Mouse (Mus musculus): ENCODE measurements around the gene Gm49384. TPM values are rescaled to one million over a fixed set of nuclear protein-coding genes. Genes with fewer than 3 reads are reported as not detected.

The Gm49384 gene
- polyA plus RNA-seq, 1 experiment from 2014 or later, result 20.8 TPM

- WGBS, result 92% methylated on average over 18 of the region's 18 CpGs
- H3K27me3 ChIP-seq (ENCODE audit: control insufficient read depth, insufficient read depth, low read length), result no peaks in the 10 kb centered on the region
- H3K9me3 ChIP-seq (replicated peaks; ENCODE audit: control insufficient read depth, low read length), result no peaks in the 10 kb centered on the region
- H3K4me2 ChIP-seq (ENCODE audit: low read depth, low read length), result no peak overlapping the region
- ATAC-seq (ENCODE audit: insufficient read depth, low FRiP score), result no peak
- peaks cover 8% of the 10 kb centered on the region; the same call in 1 of the 2 replicates for H3K36me3 ChIP-seq (ENCODE audit: control insufficient read depth, insufficient read depth, low read length)
- H3K9ac ChIP-seq (ENCODE audit: low read length), result no peak overlapping the region
- H3K4me3 ChIP-seq (replicated peaks; ENCODE audit: low read length), result no peak overlapping the region
- no peak overlapping the region for H3K27ac ChIP-seq (ENCODE audit: low read length)
- no peaks in the 10 kb centered on the region for H3K4me1 ChIP-seq (ENCODE audit: control insufficient read depth, insufficient read depth, low read length)
Observed at GRCm38 (mm10) chr12:69210056-69210979, 6.3 kb upstream of the Gm49384 start.

- WGBS, result 89% methylated on average over 2 of the region's 2 CpGs
- no peak for ATAC-seq (ENCODE audit: insufficient read depth, low FRiP score)
- H3K36me3 ChIP-seq (ENCODE audit: control insufficient read depth, insufficient read depth, low read length), result peaks cover 8% of the 10 kb centered on the region; the same call in 1 of the 2 replicates
- H3K4me2 ChIP-seq (ENCODE audit: low read depth, low read length), result no peak overlapping the region
- no peaks in the 10 kb centered on the region for H3K4me1 ChIP-seq (ENCODE audit: control insufficient read depth, insufficient read depth, low read length)
- H3K27me3 ChIP-seq (ENCODE audit: control insufficient read depth, insufficient read depth, low read length), result no peaks in the 10 kb centered on the region
- no peak overlapping the region for H3K27ac ChIP-seq (ENCODE audit: low read length)
- H3K9ac ChIP-seq (ENCODE audit: low read length), result no peak overlapping the region
- no peaks in the 10 kb centered on the region for H3K9me3 ChIP-seq (replicated peaks; ENCODE audit: control insufficient read depth, low read length)
- H3K4me3 ChIP-seq (replicated peaks; ENCODE audit: low read length), result no peak overlapping the region
Observed at GRCm38 (mm10) chr12:69208520-69208919, 4.5 kb upstream of the Gm49384 start.

GRCm38 (mm10) chr12:69207926-69208325 is 3.9 kb upstream of the Gm49384 start:
- no peak overlapping the region for H3K27ac ChIP-seq (ENCODE audit: low read length)
- H3K36me3 ChIP-seq (ENCODE audit: control insufficient read depth, insufficient read depth, low read length), result peaks cover 8% of the 10 kb centered on the region; the same call in 1 of the 2 replicates
- H3K4me3 ChIP-seq (replicated peaks; ENCODE audit: low read length), result no peak overlapping the region
- H3K9ac ChIP-seq (ENCODE audit: low read length), result no peak overlapping the region
- ATAC-seq (ENCODE audit: insufficient read depth, low FRiP score), result no peak
- WGBS, result 95% methylated on average over 7 of the region's 7 CpGs
- no peaks in the 10 kb centered on the region for H3K9me3 ChIP-seq (replicated peaks; ENCODE audit: control insufficient read depth, low read length)
- H3K27me3 ChIP-seq (ENCODE audit: control insufficient read depth, insufficient read depth, low read length), result no peaks in the 10 kb centered on the region
- no peak overlapping the region for H3K4me2 ChIP-seq (ENCODE audit: low read depth, low read length)
- H3K4me1 ChIP-seq (ENCODE audit: control insufficient read depth, insufficient read depth, low read length), result no peaks in the 10 kb centered on the region

GRCm38 (mm10) chr12:69207396-69207795 is 3.3 kb upstream of the Gm49384 start:
- H3K4me2 ChIP-seq (ENCODE audit: low read depth, low read length), result no peak overlapping the region
- no peak overlapping the region for H3K9ac ChIP-seq (ENCODE audit: low read length)
- H3K36me3 ChIP-seq (ENCODE audit: control insufficient read depth, insufficient read depth, low read length), result peaks cover 8% of the 10 kb centered on the region; the same call in 1 of the 2 replicates
- no peak overlapping the region for H3K27ac ChIP-seq (ENCODE audit: low read length)
- no peaks in the 10 kb centered on the region for H3K9me3 ChIP-seq (replicated peaks; ENCODE audit: control insufficient read depth, low read length)
- no peaks in the 10 kb centered on the region for H3K4me1 ChIP-seq (ENCODE audit: control insufficient read depth, insufficient read depth, low read length)
- ATAC-seq (ENCODE audit: insufficient read depth, low FRiP score), result no peak
- H3K27me3 ChIP-seq (ENCODE audit: control insufficient read depth, insufficient read depth, low read length), result no peaks in the 10 kb centered on the region
- 92% methylated on average over 8 of the region's 8 CpGs for WGBS
- no peak overlapping the region for H3K4me3 ChIP-seq (replicated peaks; ENCODE audit: low read length)

GRCm38 (mm10) chr12:69198985-69199384 is 5.1 kb downstream of the Gm49384 start:
- H3K9ac ChIP-seq (ENCODE audit: low read length), result no peak overlapping the region
- H3K9me3 ChIP-seq (replicated peaks; ENCODE audit: control insufficient read depth, low read length), result no peaks in the 10 kb centered on the region
- no peaks in the 10 kb centered on the region for H3K27me3 ChIP-seq (ENCODE audit: control insufficient read depth, insufficient read depth, low read length)
- H3K27ac ChIP-seq (ENCODE audit: low read length), result no peak overlapping the region; the same call in 1 of the 2 replicates
- H3K4me2 ChIP-seq (ENCODE audit: low read depth, low read length), result peak overlapping the region; percentile 97; the same call in 1 of the 2 replicates
- H3K36me3 ChIP-seq (ENCODE audit: control insufficient read depth, insufficient read depth, low read length), result no peaks in the 10 kb centered on the region
- peaks cover 19% of the 10 kb centered on the region for H3K4me1 ChIP-seq (ENCODE audit: control insufficient read depth, insufficient read depth, low read length)
- peak; percentile 47; the same call in 1 of the 2 replicates for ATAC-seq (ENCODE audit: insufficient read depth, low FRiP score)
- no peak overlapping the region for H3K4me3 ChIP-seq (replicated peaks; ENCODE audit: low read length)

- Histone ChIP-seq H3K36me3 (ENCODE audit: control insufficient read depth, insufficient read depth, low read length) (no peaks in the 10 kb centered on the region), H3K27me3 (ENCODE audit: control insufficient read depth, insufficient read depth, low read length) (no peaks in the 10 kb centered on the region), H3K4me1 (ENCODE audit: control insufficient read depth, insufficient read depth, low read length) (peaks cover 19% of the 10 kb centered on the region), H3K4me3 (replicated peaks; ENCODE audit: low read length) (peak within 1 kb of the TSS; percentile 99), H3K9me3 (replicated peaks; ENCODE audit: control insufficient read depth, low read length) (no peaks in the 10 kb centered on the region), H3K27ac (ENCODE audit: low read length) (peak within 1 kb of the TSS; percentile 89), H3K9ac (ENCODE audit: low read length) (peak within 1 kb of the TSS; percentile 94), H3K4me2 (ENCODE audit: low read depth, low read length) (peak within 1 kb of the TSS; percentile 97)
- WGBS, result 1% methylated on average over 18 of the region's 18 CpGs
- ATAC-seq (ENCODE audit: insufficient read depth, low FRiP score), result peak; percentile 19; the same call in 1 of the 2 replicates
Observed at GRCm38 (mm10) chr12:69198164-69198535, 5.9 kb downstream of the Gm49384 start, which contains the start of gene Dnaaf2. TSS of gene Dnaaf2 (minus strand) at chr12:69198429.

GRCm38 (mm10) chr12:69197378-69198163 is 6.5 kb downstream of the Gm49384 start:
- no peaks in the 10 kb centered on the region for H3K27me3 ChIP-seq (ENCODE audit: control insufficient read depth, insufficient read depth, low read length)
- under 1% methylated on average over 94 of the region's 94 CpGs for WGBS

GRCm38 (mm10) chr12:69196444-69197377 is 7.4 kb downstream of the Gm49384 start, which contains the start of gene Gm49383:
TSS of gene Gm49383 (minus strand) at chr12:69197104.
- Histone ChIP-seq H3K4me2 (ENCODE audit: low read depth, low read length) (peak within 1 kb of the TSS; percentile 97), H3K27ac (ENCODE audit: low read length) (peak within 1 kb of the TSS; percentile 89), H3K27me3 (ENCODE audit: control insufficient read depth, insufficient read depth, low read length) (no peaks in the 10 kb centered on the region), H3K9me3 (replicated peaks; ENCODE audit: control insufficient read depth, low read length) (no peaks in the 10 kb centered on the region), H3K9ac (ENCODE audit: low read length) (peak within 1 kb of the TSS; percentile 94), H3K4me1 (ENCODE audit: control insufficient read depth, insufficient read depth, low read length) (peaks cover 19% of the 10 kb centered on the region), H3K4me3 (replicated peaks; ENCODE audit: low read length) (peak within 1 kb of the TSS; percentile 99), H3K36me3 (ENCODE audit: control insufficient read depth, insufficient read depth, low read length) (0 out of 2 replicates have a peak, but pooled peaks cover 3% of the 10 kb centered on the region)
- under 1% methylated on average over 75 of the region's 75 CpGs for WGBS
- peak; percentile 81 for ATAC-seq (ENCODE audit: insufficient read depth, low FRiP score)

More at GRCm38 (mm10) chr12:69197378-69198163, 6.5 kb downstream of the Gm49384 start:
- Histone ChIP-seq H3K9ac (ENCODE audit: low read length) (peak overlapping the region; percentile 94), H3K4me3 (replicated peaks; ENCODE audit: low read length) (peak overlapping the region; percentile 99), H3K4me2 (ENCODE audit: low read depth, low read length) (peak overlapping the region; percentile 97), H3K27ac (ENCODE audit: low read length) (peak overlapping the region; percentile 89), H3K36me3 (ENCODE audit: control insufficient read depth, insufficient read depth, low read length) (no peaks in the 10 kb centered on the region), H3K4me1 (ENCODE audit: control insufficient read depth, insufficient read depth, low read length) (peaks cover 19% of the 10 kb centered on the region), H3K9me3 (replicated peaks; ENCODE audit: control insufficient read depth, low read length) (no peaks in the 10 kb centered on the region)
- ATAC-seq (ENCODE audit: insufficient read depth, low FRiP score), result peak; percentile 73
